Mouse (Mus musculus) MEL (cell line): ENCODE data around the gene 6030458C11Rik. TPM values are rescaled to one million over a fixed set of nuclear protein-coding genes. Genes with fewer than 3 reads are reported as not detected.
A peak's percentile ranks its signal among the peaks of the same experiment; 100 is the strongest.

ENCODE experiments used
- DNase-seq: peaks from one replicate; pipeline ENCODE4 v3.0.0; 2011; ENCODE audit warnings: low read depth, low spot score
- H3K27ac ChIP-seq: 2 replicates; pipeline ENCODE4 v1.5.1; 2012; ENCODE audit warnings: low read depth, mild to moderate bottlenecking, control low read depth, low read length, moderate library complexity; ENCODE audit not compliant: control insufficient read depth
- H3K27me3 ChIP-seq, 2 experiments: fragments of 150-350 bp in 1 of 2; sonication (generic) in 1 of 2; 2 replicates each; pipeline ENCODE4 v1.6.1; 2012; ENCODE audit warnings: low read length in 2 of 2, mild to moderate bottlenecking in 2 of 2, improper control_type of control experiment in 1 of 2, moderate library complexity in 1 of 2; ENCODE audit not compliant: insufficient read depth in 2 of 2, control insufficient read depth in 1 of 2
- H3K36me3 ChIP-seq, 2 experiments: 2 replicates each; pipeline ENCODE4 v1.6.1; 2012 to 2014; ENCODE audit warnings: low read length in 2 of 2, improper control_type of control experiment in 1 of 2, inconsistent platforms in 1 of 2, mild to moderate bottlenecking in 1 of 2; ENCODE audit not compliant: insufficient read depth in 2 of 2, control insufficient read depth in 1 of 2
- H3K4me1 ChIP-seq, 2 experiments: fragments of 150-350 bp in 1 of 2; sonication (generic) in 1 of 2; 2 replicates each; pipeline ENCODE4 v1.6.1; 2012; ENCODE audit warnings: low read length in 2 of 2, improper control_type of control experiment in 1 of 2, mild to moderate bottlenecking in 1 of 2; ENCODE audit not compliant: insufficient read depth in 2 of 2, control insufficient read depth in 1 of 2
- H3K4me3 ChIP-seq, 2 experiments: fragments of 150-350 bp in 1 of 2; sonication (generic) in 1 of 2; 2 replicates each; pipeline ENCODE4 v1.5.1; 2012; ENCODE audit warnings: low read depth in 2 of 2, low read length in 2 of 2, mild to moderate bottlenecking in 2 of 2, moderate library complexity in 2 of 2, control low read depth in 1 of 2, improper control_type of control experiment in 1 of 2; ENCODE audit not compliant: control insufficient read depth in 1 of 2, insufficient read depth in 1 of 2
- H3K79me2 ChIP-seq: 2 replicates; pipeline ENCODE4 v1.6.1; 2012; ENCODE audit warnings: mild to moderate bottlenecking, low read length, moderate library complexity; ENCODE audit not compliant: control insufficient read depth, poor library complexity, insufficient read depth
- H3K9ac ChIP-seq: 2 replicates; pipeline ENCODE4 v1.6.1; 2012; ENCODE audit warnings: low read depth, mild to moderate bottlenecking, control low read depth, low read length, moderate library complexity; ENCODE audit not compliant: control insufficient read depth, poor library complexity, severe bottlenecking
- H3K9me3 ChIP-seq: fragments of 150-350 bp; sonication (generic); replicated peaks from 2 replicates; pipeline ENCODE4 v1.6.1; 2012; ENCODE audit warnings: mild to moderate bottlenecking, low read length, improper control_type of control experiment, moderate library complexity; ENCODE audit not compliant: insufficient read depth
- CHD2 ChIP-seq: IDR thresholded peaks from 2 replicates; pipeline ENCODE4 v1.6.1; 2011; ENCODE audit warnings: low read length, improper control_type of control experiment
- ETS1 ChIP-seq: IDR thresholded peaks from 2 replicates; pipeline ENCODE4 v1.6.1; 2012; ENCODE audit warnings: low read depth, mild to moderate bottlenecking, inconsistent platforms, low read length, improper control_type of control experiment, moderate library complexity
- GATA1 ChIP-seq: IDR thresholded peaks from 2 replicates; pipeline ENCODE4 v1.6.1; 2011; ENCODE audit warnings: low read depth, low read length, improper control_type of control experiment
- MAFK ChIP-seq: IDR thresholded peaks from 2 replicates; pipeline ENCODE4 v1.6.1; 2011; ENCODE audit warnings: low read depth, mild to moderate bottlenecking, low read length, improper control_type of control experiment, borderline replicate concordance
- MAZ ChIP-seq: IDR thresholded peaks from 2 replicates; pipeline ENCODE4 v1.6.1; 2012; ENCODE audit warnings: low read depth, mild to moderate bottlenecking, inconsistent platforms, low read length, improper control_type of control experiment
- MYC ChIP-seq: IDR thresholded peaks from 2 replicates; pipeline ENCODE4 v1.6.1; 2011; ENCODE audit warnings: low read depth, mild to moderate bottlenecking, low read length, improper control_type of control experiment, moderate library complexity
- POLR2A ChIP-seq, 2 experiments: IDR thresholded peaks; 2 replicates each; pipeline ENCODE4 v1.6.1; 2011 to 2012; ENCODE audit warnings: low read length in 2 of 2, mild to moderate bottlenecking in 2 of 2, control low read depth in 1 of 2, improper control_type of control experiment in 1 of 2, low read depth in 1 of 2, moderate library complexity in 1 of 2; ENCODE audit not compliant: control insufficient read depth in 1 of 2, insufficient read depth in 1 of 2, poor library complexity in 1 of 2
- RAD21 ChIP-seq: IDR thresholded peaks from 2 replicates; pipeline ENCODE4 v1.6.1; 2011; ENCODE audit warnings: mild to moderate bottlenecking, low read depth, low read length, improper control_type of control experiment
- RCOR1 ChIP-seq: IDR thresholded peaks from 2 replicates; pipeline ENCODE4 v1.6.1; 2012; ENCODE audit warnings: low read depth, mild to moderate bottlenecking, inconsistent platforms, low read length, improper control_type of control experiment
- SMC3 ChIP-seq: IDR thresholded peaks from 2 replicates; pipeline ENCODE4 v1.6.1; 2011; ENCODE audit warnings: low read depth, low read length, improper control_type of control experiment
- TAL1 ChIP-seq: IDR thresholded peaks from 2 replicates; pipeline ENCODE4 v1.6.1; 2012; ENCODE audit warnings: mild to moderate bottlenecking, inconsistent platforms, low read length, moderate library complexity, mixed read lengths
- TBP ChIP-seq: IDR thresholded peaks from 2 replicates; pipeline ENCODE4 v1.8.0; 2011; ENCODE audit warnings: low read depth, low read length, improper control_type of control experiment
- UBTF ChIP-seq: IDR thresholded peaks from 2 replicates; pipeline ENCODE4 v1.6.1; 2012; ENCODE audit warnings: low read depth, mild to moderate bottlenecking, inconsistent platforms, low read length, improper control_type of control experiment, moderate library complexity, borderline replicate concordance; ENCODE audit not compliant: insufficient read depth
- USF1 ChIP-seq: IDR thresholded peaks from 2 replicates; pipeline ENCODE4 v1.6.1; 2014; ENCODE audit warnings: low read depth, mild to moderate bottlenecking, inconsistent platforms, low read length, improper control_type of control experiment, moderate library complexity
- ZC3H11A ChIP-seq: IDR thresholded peaks from 2 replicates; pipeline ENCODE4 v1.6.1; 2012; ENCODE audit warnings: low read depth, mild to moderate bottlenecking, inconsistent platforms, low read length, improper control_type of control experiment
- ZKSCAN1 ChIP-seq: IDR thresholded peaks from 2 replicates; pipeline ENCODE4 v1.6.1; 2012; ENCODE audit warnings: low read depth, mild to moderate bottlenecking, inconsistent platforms, low read length, improper control_type of control experiment, moderate library complexity
- ZMIZ1 ChIP-seq: IDR thresholded peaks from 2 replicates; pipeline ENCODE4 v1.6.1; 2012; ENCODE audit warnings: low read depth, mild to moderate bottlenecking, inconsistent platforms, low read length, improper control_type of control experiment, moderate library complexity
- polyA plus RNA-seq, 2 experiments: library from polyadenylated mRNA; stranded (reverse) in 1 of 2; unstranded in 1 of 2; fragments of >175 nt in 1 of 2; fragments of >200 nt in 1 of 2; gene quantifications; 2 replicates each; pipeline versions ENCODE4 v1.2.1 to v1.2.4; 2012; ENCODE audit warnings: low replicate concordance in 2 of 2, low read depth in 1 of 2; ENCODE audit not compliant: insufficient read length in 2 of 2, insufficient read depth in 1 of 2, missing spikeins in 1 of 2
- total RNA-seq: library from RNA; depleted of rRNA; stranded (reverse); fragments of 300-350 nt; gene quantifications from 2 replicates; pipeline ENCODE4 v1.2.3, GENCODE M21; 2012

The 6030458C11Rik gene
- total and polyA plus RNA-seq, 3 experiments: 21.9 to 25.7 TPM; not detected in 1

DNA sequence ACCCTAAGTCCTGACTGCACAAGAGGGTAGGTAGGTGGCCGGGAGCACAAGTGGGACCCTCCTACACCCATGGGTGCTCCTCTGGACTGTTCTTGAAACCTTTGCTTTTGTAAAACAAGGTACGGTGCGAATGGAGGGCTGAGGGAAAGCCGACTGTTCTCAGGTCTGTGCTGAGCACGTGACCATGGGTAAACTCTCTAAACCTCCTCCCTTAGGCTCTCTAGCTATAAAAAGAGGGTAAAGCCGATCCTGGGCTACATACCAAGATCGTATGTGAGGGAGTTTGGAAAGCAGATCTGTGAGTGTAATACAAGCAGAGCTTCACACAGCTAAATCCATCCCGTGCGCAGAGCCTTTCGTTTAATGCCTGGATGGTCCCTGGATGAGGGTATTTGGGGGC, 61.3 kb downstream of the 6030458C11Rik start:
- H3K4me1 ChIP-seq: peaks cover 4 to 14% of the 10 kb centered on the region in 2 experiments; a peak in 3 of 4 replicates
- DNase-seq: no peak
- peaks cover 0 to 9% of the 10 kb centered on the region in 2 experiments; a peak in 2 of 4 replicates for H3K36me3 ChIP-seq
- peaks cover 4 to 5% of the 10 kb centered on the region in 2 experiments; a peak in 2 of 4 replicates for H3K27me3 ChIP-seq
- no peaks in the 10 kb centered on the region for H3K9me3 ChIP-seq
- no peak overlapping the region for H3K4me3 ChIP-seq
- no peak overlapping the region for H3K27ac ChIP-seq
- H3K79me2 ChIP-seq: no peaks in the 10 kb centered on the region
- no peak overlapping the region for H3K9ac ChIP-seq
- TF ChIP-seq UBTF: no peak
- TF ChIP-seq RCOR1: no peak
- TF ChIP-seq USF1: peak; percentile 28; the same call in 1 of the 2 replicates
- no peak for TF ChIP-seq SMC3
- TF ChIP-seq, all 39 proteins: peak for 1

DNA sequence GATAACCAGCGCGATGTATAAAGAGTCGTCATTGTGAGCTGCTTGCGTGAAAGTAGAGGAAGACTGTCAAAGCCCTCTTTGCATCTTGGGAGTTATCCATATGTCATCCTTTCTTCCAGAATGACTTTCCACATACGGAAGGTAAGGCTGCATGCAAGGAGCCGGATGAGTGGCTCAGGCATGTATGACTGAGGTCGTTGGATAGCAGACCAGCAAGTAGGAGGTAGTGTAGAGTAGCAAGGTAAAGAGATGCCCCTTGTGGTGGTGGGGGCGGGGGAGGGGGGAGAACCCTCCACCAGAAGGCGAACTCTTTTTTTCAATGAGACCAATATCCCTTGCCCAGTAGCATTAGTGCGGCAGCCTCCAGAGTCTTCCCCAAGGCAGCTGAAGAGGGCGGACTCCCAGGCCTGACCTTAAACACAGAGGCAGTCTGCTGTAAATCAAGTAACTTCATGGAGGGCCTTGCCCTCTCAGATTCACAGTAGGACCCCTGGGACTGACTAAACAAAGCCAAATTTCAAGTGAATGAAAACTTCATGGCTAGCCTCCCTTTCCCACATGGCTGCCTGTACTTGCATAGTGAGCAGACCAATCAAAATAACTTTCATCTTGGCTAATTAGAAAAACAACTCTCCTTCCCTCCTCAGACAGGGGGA, 62.1 kb downstream of the 6030458C11Rik start:
- Histone ChIP-seq H3K27me3 (peaks cover 4 to 5% of the 10 kb centered on the region in 2 experiments; a peak in 2 of 4 replicates), H3K36me3 (peaks cover 0 to 10% of the 10 kb centered on the region in 2 experiments; a peak in 2 of 4 replicates), H3K4me3 (no peak overlapping the region), H3K4me1 (peaks cover 10 to 13% of the 10 kb centered on the region in 2 experiments), H3K9ac (no peak overlapping the region), H3K79me2 (no peaks in the 10 kb centered on the region), H3K27ac (no peak overlapping the region), H3K9me3 (no peaks in the 10 kb centered on the region)
- TF ChIP-seq RCOR1: no peak
- no peak for DNase-seq

DNA sequence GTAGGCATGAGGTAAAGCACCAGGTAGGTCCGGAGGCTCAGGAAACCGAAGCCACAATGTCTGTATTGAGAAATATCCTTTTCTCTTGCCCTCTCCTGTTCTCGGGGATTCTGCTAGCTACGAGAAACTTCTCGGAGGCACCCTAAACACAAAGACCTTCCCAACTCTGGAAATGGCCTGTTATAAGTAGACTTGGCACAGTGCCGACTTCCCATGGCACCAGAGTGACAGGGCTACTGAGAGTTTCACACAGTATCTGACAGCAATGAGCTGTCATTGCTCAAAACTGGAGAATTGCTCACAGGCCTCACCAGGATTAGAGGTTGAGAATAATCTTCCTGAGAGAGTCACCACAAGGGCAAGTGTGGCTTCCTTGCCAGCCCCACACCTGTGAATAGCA, 63.7 kb downstream of the 6030458C11Rik start:
- Histone ChIP-seq H3K9me3 (no peaks in the 10 kb centered on the region), H3K27ac (no peak overlapping the region)
- TF ChIP-seq CHD2: no peak
- no peak for TF ChIP-seq GATA1
- no peak for TF ChIP-seq TBP
- TF ChIP-seq MYC: no peak
- no peak for TF ChIP-seq ZC3H11A
- no peak for TF ChIP-seq SMC3
- TF ChIP-seq ETS1: no peak
- TF ChIP-seq ZMIZ1: no peak
- TF ChIP-seq MAZ: no peak
- no peak for TF ChIP-seq ZKSCAN1
- TF ChIP-seq TAL1: no peak
- no peak for TF ChIP-seq RAD21
- no peak for TF ChIP-seq POLR2A (IDR thresholded peaks at IDR 0.05; ENCODE audit: control insufficient read depth in 1 of 2, insufficient read depth in 1 of 2, low read depth in 1 of 2, low read length in 2 of 2, poor library complexity in 1 of 2)
- no peak for TF ChIP-seq MAFK
- TF ChIP-seq, all 39 proteins: peak for 0
- Histone ChIP-seq H3K9ac (no peak overlapping the region), H3K4me1 (peaks cover 5 to 6% of the 10 kb centered on the region in 2 experiments; a peak in 2 of 4 replicates), H3K4me3 (no peak overlapping the region), H3K27me3 (peaks cover 4 to 5% of the 10 kb centered on the region in 2 experiments; a peak in 2 of 4 replicates), H3K36me3 (peaks cover 0 to 2% of the 10 kb centered on the region in 2 experiments; a peak in 1 of 4 replicates), H3K79me2 (no peaks in the 10 kb centered on the region)
- no peak for DNase-seq
